Mouse (Mus musculus) heart, adult 9 months (tissue): ENCODE measurements around the gene Kit.

Experiments
- DNase-seq, 2 experiments: peaks; one replicate each; pipeline ENCODE4 v3.0.0; 2022; ENCODE audit warnings: low spot score in 2 of 2

Kit gene

DNA sequence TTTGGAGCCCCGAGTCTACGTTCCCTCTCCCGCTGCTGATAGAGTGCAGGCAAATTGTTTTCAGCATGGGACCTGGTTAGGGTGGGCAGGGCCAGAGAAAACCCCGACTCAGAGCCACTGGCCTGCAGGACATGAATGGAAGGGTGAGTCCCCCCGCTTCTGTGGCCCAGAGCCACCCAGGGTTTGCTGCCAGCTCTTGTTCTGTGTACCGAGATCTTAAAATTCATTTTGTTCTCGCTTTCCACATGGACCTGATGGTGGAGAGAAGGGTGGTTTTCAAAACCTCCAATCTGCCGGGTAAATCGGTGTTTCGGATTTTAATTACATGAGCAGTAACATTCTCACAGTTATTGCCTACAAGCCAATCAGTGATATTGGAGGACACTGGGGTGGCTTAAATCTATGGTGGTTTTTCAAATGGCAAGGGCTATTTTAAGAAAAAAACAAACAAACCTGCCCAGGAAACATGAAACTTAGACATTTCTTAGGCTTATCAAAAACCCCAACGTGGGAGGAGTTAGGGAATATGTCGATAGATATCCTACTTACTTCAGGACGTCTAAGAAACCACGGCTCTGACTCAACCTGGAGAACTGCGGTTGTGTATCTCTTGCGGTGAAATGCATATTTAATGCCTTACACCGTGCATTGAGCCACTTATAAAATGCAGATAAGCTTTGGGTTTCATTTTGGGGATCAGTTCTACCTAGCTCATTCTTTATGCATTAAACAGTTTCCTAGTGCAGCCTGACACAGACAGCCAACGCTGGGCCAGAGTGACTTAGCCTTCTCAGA, 58.3 kb downstream of the Kit start:
- no peak for DNase-seq

DNA sequence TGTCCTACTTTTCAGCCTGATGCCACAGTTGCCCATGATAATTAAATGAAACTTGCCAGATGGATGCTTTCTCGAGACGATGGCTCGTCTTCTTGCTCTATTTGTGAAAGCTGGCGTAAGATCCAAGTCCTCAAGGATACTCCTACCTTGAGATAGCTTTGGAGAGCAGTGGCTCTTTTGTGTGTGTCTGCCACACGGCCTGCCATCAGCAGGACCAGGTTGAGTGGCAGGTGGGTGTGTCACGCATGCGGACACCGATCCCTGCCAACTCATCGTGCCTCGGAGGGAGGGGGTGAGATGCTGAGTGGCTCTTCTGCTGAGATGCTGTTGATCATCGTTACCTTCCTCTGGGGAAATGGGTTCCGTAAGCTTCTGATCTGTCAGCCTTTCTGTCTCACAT, 60.7 kb downstream of the Kit start:
- no peak for DNase-seq

DNA sequence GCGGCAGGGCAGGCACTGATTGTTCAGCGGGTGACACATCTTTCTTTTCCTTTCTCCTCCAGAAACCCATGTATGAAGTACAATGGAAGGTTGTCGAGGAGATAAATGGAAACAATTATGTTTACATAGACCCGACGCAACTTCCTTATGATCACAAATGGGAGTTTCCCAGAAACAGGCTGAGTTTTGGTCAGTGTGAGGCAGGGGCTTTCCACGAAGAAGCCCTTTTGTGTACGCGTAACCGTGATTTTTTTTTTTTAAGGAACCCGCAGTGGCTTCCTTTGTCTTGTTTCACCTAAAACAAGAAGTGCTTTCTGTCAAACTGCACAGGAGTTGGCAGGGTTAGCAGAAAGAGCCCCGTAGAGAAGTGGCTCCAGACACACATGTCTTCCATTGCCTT, 65.9 kb downstream of the Kit start:
- DNase-seq = no peak

DNA sequence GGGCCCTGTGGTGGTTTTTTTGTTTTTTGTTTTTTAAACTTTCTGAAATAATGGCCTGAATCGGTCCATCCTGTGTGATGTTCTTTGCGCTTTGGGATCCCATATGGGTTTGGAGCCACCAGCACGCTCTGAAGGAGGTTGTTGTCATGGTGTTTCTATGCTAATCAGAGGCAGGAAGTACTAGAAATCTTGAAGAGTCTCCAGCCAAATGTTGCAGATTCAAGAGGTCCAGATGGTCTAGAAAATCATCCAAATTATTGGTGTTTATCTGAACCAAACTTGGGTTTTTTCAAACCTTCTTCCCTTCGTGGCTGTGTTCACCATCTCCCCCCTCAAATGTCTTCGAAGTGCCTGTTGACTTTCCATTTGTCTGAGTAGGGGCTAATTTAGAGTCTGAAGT, 72.3 kb downstream of the Kit start:
- peak; percentile 4 to 13 for DNase-seq

DNA sequence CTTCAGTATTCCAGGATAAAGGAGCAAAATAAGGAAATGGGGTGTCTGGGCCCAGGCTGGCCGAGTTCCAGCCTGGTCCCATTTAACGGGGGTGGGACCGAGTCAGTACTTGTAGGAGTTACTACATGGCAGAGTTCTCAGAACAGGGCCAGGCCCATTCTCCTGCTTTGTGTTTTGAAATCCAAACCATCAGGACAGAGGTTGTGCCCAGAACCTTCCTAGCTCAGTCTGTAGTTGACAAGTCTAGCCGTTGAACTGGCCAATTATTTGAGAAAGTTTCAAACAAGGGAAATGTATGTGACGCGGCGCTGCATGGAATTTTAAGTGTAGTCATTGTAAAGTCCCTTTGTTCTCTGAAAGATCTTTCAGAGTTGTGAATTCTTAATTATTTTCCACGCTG, 75.8 kb downstream of the Kit start:
- DNase-seq = no peak

DNA sequence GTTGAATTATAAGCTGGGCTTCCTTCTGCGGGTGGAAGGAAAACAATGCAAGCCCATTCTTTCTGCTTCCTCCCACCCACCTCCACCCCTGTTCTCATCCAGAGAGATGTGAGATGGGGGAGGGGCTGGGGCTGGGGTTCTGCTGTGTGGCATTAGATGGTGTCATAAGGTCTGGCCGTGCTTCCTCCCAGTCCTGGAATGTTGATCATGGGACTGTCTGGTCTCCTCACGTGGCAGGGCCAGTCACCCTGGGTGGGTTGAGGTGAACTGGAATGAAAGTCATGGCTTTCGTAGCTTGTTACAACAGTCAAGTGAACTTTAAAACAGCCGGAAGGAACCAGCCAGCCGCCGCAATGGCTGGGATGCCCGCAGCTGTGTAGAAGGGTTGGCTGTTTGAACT, 78.7 kb downstream of the Kit start:
- no peak for DNase-seq

DNA sequence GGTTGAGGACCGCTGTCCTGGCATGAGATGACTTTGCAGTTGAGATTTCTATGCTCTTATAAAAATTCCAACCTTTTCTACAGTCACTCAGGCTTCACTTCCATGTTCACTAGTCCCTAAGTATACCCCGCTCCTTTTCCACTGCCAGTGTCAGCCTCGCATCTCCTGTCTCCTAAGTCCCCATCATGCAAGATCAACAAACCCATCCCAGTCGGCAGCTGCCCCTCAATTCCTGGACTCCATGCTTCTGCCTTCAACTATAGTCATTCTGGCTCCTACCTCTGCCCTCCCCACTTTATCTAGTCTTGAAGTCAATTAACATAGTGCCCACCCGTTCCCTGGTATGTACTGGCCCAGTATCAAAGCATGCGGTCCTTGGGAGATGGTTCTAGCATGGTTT, 83.9 kb downstream of the Kit start:
- no peak for DNase-seq

DNA sequence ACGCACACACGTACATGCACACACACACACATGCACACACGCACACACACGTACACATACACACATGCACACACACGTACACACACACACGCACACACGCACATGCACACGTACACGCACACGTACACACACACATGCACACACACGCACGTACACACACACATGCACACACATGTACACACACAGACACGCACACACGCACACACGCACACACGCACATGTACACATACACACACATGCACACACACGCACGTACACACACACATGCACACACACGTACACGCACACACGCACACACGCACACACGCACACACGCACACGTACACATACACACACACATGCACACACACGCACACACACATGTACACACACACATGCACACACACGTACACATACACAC, 85.6 kb downstream of the Kit start:
- DNase-seq = no peak

DNA sequence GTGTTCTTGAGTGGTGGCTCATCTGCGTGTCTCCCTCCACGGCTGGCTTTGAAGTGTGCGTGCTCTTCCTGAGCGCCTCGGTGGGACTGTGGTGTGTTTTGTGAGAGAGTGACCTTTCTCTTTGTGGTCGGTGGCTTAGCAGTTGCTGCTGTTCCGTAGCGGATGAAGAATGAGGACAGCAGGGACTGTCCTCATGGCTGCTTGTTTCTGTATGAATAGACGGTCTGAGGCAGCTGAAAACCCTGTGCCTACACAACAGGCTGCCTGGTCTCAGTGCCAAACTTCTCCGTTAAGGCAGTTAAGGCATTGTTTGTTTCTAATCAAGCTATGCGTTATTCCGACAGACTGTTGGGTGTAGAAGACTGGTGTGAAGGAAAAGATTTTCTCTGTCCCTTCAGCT, 87.8 kb downstream of the Kit start:
- DNase-seq = no peak

DNA sequence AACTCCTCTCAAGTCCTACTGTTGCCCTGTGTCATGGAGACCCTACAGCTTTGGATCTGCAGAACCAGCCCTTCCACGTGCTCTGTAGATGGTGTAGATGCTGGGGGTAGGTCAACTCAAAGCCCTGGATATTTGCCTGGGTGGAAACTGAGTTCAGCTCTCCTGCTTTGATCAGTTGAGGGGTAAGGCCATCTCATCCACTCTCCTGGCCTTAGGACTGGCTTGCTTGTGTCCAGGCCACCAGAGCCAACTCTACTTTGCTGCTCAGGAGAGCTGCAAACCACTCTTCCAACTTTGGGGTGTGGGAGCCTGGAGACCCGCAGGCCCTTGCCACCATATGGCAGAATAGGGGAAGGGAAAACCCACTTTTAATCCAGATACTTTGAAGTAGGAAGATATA, 89.1 kb downstream of the Kit start:
- no peak for DNase-seq

DNA sequence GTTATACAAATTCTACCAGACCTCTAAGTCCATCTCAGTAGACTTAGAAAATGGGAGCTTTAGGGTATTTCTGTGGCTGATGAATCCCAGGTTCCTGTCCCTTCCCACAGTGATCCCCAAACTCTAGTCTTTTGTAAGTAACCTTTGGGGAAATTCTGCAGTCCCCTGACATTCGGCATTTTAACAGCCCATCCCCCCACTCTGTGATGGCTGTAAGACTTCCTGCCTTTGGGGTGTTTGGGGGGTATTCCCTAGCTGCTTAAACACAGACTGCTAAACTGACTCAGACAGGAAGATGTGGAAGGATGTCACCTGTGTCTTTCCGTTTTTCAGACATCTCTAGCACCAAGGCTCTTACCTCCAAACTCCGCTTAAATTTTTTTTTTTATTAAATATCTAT, 92.4 kb downstream of the Kit start:
- no peak for DNase-seq

DNA sequence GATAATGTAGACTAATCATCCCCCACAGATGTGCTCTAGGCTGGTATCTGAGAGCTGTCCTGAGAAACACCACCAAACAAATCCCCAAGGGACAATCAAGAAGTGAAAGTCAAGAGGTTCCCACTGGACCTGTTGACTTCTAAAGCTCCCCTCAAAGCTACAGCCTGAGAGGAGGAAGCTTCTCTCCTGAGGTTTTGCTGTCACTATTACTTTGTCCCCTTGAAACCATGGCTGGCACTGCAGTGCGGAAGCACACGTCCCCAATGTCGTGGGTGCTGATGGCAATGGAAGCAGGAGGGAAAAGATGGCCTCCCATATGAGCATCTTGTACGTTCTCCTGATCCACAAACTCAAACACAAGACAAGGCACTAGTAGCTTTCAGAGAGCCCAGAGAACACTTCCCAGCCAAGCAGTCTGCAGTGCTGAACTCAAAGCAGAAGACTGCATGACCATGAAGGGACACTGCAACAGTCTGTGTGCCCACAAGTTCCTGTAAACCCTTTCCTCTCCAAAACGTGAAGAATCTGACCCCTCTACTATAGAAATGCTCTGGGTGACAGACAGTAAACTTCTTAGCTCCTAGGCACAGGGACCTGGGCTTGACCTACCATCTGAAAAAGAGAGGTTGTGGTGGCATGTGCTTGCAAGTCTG, 96.5 kb downstream of the Kit start:
- DNase-seq = no peak

DNA sequence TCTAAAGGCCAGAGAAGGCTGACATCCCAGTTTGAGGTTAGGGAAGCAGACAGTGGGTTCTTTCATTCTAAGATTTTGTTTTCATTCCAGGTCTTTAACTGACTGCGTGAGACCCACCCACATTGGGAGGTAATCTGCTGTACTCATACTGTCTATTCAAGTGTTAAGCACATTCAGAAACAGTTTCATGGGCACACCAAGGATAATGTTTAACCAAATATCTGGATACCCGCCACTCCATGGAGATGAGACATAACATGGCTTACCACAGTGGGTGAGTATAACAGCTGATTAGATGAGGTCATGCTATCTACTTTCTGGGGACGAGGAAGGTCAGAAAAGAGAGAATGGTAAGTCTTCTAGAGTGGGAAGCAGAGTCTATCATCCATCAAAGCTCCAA, 101.3 kb downstream of the Kit start:
- DNase-seq = no peak

DNA sequence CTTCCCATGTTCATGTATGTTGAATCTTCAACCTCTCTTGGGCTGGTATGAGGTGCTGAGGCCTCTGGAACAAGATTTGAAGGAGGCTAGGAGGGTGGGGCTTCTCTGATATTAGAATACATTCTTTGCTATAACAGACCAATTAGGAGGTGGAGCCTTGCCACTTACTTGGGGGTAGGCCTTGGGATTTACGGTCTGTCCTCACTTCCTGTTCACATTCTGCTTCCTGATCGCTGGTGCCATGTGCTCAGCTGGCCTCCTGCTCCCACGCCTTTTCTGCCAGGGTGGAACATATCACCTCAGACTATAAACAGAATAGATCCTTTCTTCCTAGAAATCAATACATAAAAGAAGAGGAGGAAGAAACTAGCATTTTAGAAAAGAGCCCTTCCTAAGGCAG, 105.2 kb downstream of the Kit start:
- DNase-seq = no peak

DNA sequence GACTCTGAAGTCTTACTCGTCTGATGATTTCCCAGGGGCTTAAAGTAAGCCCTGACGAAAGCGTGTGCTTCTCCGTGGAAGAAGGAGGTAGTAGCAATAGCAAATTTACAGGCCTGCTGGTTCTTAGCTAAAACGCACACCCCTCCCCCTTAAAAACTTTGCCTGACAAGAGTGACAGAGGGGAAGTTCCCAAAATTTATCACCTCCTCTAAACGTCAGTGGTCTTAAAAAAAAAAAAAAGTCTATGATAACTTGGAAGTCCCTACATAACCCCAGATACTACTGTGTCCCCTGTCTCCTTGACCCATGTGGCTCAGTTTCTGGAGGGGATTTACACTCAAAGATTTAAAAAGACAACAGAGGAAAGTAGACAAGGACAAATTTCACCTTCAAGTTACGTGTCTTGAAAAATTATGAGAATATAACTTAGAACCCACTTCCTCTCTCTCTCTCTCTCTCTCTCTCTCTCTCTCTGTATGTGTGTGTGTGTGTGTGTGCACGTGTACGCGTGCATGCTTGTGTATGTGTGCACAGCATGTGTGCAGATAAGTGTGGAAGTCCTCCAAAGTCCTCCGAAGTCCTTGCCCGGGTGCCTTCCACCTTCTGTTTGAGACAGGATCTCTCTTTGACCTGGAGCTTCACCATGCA, 120.6 kb downstream of the Kit start:
- no peak for DNase-seq

DNA sequence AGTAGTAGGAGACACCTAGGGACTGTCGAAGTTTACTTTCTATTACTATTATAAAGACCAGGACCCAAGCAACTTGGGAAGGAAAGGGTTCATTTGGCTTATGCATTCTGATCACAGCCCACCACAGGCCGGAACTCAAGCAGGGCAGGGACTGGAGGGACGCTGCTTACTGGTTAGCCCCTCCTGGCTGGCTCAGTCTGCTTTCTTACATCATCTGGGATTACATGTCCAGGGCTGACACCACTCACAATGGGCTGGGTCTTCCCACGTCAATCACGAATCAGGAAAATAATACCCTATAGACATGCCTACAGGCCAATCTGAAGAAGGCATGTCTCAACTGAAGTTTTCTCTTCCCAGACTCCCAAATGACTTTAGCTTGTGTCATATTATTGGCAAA, 122.2 kb downstream of the Kit start:
- DNase-seq = no peak

DNA sequence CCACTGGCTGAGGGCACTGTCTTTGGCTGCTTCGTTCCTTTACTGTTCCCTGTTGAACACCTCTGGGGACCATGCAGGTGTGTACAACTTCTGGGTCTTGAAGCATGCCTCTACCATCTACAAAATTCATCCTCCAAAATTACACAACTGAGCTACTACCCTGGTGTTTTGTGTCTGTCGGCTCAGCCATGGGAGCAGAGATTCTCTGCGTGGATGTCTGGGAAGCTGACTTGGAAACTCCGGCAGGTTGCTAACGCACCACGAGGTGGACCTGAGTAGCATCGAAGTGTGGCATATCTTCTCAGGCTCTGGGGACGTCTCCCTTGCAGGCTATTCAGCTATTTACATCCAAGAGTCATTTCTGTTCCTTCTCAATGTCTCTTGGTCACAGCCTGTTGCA, 123.8 kb downstream of the Kit start:
- no peak for DNase-seq

DNA sequence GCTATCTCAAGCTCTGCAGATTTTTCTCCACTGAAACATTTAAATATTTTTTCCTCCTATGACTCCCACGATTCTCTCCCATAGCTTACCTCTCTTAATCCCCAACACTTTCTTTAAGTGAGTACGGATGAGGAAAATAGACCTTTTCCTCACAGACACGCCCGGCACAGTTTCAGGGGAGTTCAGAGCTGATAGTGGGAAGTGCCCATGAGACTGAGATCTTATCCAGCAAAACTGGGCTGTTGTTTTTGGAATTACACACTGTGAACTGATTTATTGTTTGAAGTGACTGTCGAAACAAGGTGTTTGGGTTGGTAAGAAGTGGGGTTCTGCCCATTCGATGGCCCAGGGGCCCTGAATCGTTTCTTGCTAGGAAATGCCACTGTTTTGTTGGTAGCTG, 124.4 kb downstream of the Kit start:
- DNase-seq = no peak

DNA sequence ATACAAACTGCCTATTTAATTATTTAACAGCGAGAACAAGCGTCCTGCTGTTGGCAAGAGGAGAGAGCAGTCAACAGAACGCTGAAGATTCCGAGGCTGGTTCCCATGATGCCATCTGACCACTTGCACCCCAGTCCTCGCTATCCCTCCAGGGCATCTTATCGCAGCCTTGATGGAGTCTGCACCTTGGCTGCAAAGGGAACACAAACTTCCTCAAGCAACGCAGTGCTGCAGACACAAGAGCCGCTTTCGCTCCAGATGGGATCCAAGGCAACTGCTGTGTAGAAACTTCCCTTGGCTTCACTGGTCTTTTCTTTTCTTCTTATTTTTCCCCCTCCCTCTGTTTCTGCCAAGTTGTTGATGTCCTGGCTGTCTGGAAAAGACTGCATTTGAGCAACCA, 124.8 kb downstream of the Kit start:
- no peak for DNase-seq

DNA sequence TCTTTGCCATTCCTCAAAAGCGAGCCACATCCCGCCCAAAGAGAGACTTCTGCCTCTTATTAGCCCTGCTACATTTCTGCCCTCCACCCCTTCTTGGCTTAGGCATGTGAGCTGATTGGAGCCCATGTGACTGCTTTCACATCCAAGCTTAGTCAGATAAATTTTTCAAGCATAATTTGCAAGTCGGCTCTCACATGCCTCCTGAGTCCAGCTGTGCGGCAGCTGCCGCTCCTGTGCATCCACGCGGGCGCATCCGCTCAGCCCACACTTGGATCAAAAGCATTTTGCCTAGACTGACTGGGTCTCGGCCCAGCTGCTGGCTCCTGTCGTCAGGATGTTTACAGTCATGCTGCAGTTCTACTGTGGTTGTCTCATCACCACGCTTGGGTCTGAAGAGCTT, 126.9 kb downstream of the Kit start:
- DNase-seq = peak; percentile 61 to 66

DNA sequence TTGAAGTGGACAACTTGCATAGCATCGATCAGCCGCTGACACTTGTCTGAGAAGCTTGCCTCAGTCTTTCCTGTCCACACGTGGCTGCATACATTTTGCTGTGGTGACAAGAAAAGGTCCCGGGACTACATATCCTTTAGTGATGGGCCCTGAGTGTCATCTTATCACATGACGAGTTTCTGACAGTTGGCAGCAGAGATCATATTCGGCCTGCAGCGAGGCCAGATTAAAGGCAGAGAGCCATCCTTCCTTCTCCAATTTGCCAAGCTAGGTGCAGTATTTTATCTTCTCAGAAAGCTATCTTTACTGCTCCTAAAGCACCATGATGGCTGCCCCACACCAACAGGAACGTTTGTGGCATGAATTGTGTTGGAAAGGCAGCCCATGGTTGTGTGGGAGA, 127.4 kb downstream of the Kit start:
- DNase-seq = no peak

DNA sequence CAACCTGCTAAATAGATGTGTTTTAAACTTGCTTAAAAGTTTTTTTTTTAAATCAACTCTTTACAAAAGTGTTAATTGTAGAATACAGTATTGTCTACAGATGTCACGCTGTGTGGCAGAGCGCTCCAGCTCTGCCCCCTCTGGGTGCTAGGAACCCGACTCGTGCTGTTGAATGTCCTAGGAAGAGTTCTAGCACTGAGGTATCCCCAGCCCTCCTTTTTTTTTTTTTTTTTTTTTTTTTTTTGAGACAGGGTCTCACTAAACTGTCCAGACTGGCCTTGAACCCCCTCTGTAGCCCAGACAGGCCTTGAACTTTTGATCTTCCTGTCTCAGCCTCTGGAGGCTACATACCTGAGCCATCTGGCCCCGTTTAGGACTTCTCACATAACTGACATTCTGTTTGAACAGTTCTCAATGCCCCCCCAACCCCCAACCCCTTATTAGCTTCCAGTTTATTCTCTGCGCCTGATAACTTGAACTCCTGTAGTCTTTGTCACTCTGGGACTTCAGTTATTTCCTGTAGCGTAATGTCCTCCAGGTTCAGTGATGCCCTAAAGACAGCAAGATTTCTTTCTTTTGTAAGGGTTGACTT, 130.0 kb downstream of the Kit start:
- no peak for DNase-seq

DNA sequence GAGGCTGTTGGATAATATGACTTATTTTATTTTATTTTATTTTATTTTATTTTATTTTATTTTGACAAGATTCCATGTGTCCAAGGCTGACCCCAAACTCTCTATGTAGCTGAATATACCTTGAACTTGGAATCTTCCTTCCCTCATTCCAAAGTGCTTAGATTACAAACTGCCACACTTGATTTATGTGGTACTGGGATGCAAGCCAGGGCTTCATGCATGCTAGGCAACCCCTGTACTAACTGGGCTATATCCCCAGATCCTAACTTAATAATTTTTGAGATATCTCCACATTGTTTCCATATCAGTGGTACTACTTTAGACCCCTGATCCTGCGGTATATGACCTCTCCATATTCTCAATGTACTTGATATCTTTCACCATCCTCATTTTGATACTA, 130.7 kb downstream of the Kit start:
- DNase-seq = no peak
